Mouse (Mus musculus): Measurements from ENCODE around the gene Susd3.
A peak's percentile ranks its signal among the peaks of the same experiment; 100 is the strongest.

Susd3 gene

GRCm38 (mm10) chr13:49209306-49209705 is 39.2 kb downstream of the Susd3 start:
- no peak for DNase-seq

- DNase-seq: no peak
Observed at GRCm38 (mm10) chr13:49206341-49206740, 42.2 kb downstream of the Susd3 start.

GRCm38 (mm10) chr13:49205381-49205998 is 43.0 kb downstream of the Susd3 start:
- peak; percentile 89 to 95 for DNase-seq

- DNase-seq: no peak
Observed at GRCm38 (mm10) chr13:49202556-49202955, 46.0 kb downstream of the Susd3 start.

- DNase-seq: no peak
Observed at GRCm38 (mm10) chr13:49200688-49201087, 47.8 kb downstream of the Susd3 start.

GRCm38 (mm10) chr13:49199891-49200290 is 48.6 kb downstream of the Susd3 start:
- DNase-seq: no peak

- DNase-seq: no peak
Observed at GRCm38 (mm10) chr13:49198734-49199133, 49.8 kb downstream of the Susd3 start.

GRCm38 (mm10) chr13:49196766-49197165 is 51.7 kb downstream of the Susd3 start:
- DNase-seq: peak; percentile 63 to 69

- no peak for DNase-seq
Observed at GRCm38 (mm10) chr13:49196211-49196610, 52.3 kb downstream of the Susd3 start.

GRCm38 (mm10) chr13:49195651-49196050 is 52.9 kb downstream of the Susd3 start:
- DNase-seq: no peak

GRCm38 (mm10) chr13:49194811-49195210 is 53.7 kb downstream of the Susd3 start:
- no peak for DNase-seq

- DNase-seq: no peak
Observed at GRCm38 (mm10) chr13:49193650-49194049, 54.9 kb downstream of the Susd3 start.

GRCm38 (mm10) chr13:49192156-49192855 is 56.2 kb downstream of the Susd3 start:
- DNase-seq: no peak

GRCm38 (mm10) chr13:49191673-49192035 is 56.9 kb downstream of the Susd3 start:
- DNase-seq: no peak

- no peak for DNase-seq
Observed at GRCm38 (mm10) chr13:49190876-49191672, 57.4 kb downstream of the Susd3 start.

GRCm38 (mm10) chr13:49189970-49190870 is 58.3 kb downstream of the Susd3 start:
- no peak for DNase-seq

- no peak for DNase-seq
Observed at GRCm38 (mm10) chr13:49188966-49189360, 59.5 kb downstream of the Susd3 start.

GRCm38 (mm10) chr13:49188219-49188965 is 60.1 kb downstream of the Susd3 start:
- DNase-seq: no peak

- peak; percentile 84 to 87 for DNase-seq
Observed at GRCm38 (mm10) chr13:49187288-49188218, 61.0 kb downstream of the Susd3 start, which contains the start of gene Ninj1. TSS of gene Ninj1 (plus strand) at chr13:49187485.

GRCm38 (mm10) chr13:49186798-49187287 is 61.7 kb downstream of the Susd3 start:
- DNase-seq: no peak

All from cerebellum, postnatal 14 days (tissue).